Mouse (Mus musculus): Measurements from ENCODE around the gene Slc34a1.

DNA sequence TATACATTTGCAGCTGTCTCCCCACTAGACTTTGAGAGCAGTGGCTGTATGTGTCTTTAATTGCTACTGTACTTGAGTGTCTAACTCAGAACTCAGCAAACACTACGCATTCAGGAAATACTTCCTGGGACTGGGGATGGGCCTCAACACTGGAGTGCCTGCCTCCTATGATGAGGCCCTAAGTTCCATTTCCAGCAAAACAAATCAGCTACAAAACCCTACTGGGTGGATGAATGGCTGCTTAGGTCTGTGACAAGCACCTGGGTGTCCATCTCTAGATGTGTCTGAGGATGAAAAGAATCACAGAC is 2.0 kb downstream of the Slc34a1 start:
- TF ChIP-seq CTCF (IDR thresholded peaks at IDR 0.05; ENCODE audit: control insufficient read depth, insufficient read depth, low read length) (no peak), POLR2A (IDR thresholded peaks at IDR 0.05; ENCODE audit: borderline replicate concordance, control insufficient read depth, low read depth, low read length) (no peak)

All from bone marrow, adult 2 months (tissue).